Mouse (Mus musculus): ENCODE results near the gene Blcap. TPM values are rescaled to one million over a fixed set of nuclear protein-coding genes. Genes with fewer than 3 reads are reported as not detected.
A peak's percentile ranks its signal among the peaks of the same experiment; 100 is the strongest.

The Blcap gene
- total and polyA plus RNA-seq, 2 experiments from 2014 or later: 207 to 284 TPM

DNA sequence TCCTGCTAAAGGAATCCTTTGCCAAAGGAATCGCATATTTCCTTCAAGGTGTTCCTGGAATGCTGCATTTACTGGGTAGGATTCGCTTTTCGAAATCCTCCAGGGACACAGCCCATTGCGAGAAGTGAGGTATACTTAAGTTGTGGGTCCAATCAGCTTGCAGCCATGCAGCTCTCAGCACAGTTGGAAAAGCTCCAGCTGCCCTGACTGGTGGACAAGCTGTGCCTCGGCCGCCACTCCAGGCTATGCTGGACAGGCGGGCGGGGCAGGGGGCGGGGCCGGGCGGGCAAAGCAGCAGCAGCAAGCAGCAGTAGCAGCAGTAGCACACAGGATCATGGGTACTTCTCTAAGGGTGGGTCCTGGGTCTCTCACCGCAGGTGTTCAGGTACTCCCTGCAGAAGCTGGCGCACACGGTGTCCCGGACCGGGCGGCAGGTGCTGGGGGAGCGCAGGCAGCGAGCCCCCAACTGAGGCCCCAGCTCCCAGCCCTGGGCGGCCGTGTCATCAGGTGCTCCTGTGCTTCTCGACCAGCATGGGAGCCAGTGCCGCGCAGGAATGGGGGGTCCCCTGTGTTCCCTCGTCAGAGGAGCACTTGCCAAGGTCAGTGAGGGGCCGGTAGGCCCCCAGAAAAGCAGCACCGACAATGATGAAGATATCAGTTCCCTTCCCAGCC lies 9.8 kb downstream of the Blcap start:
- 54% methylated on average over 25 of the region's 27 CpGs for WGBS
- Histone ChIP-seq H3K9me3 (ENCODE audit: low read length) (peaks cover 5% of the 10 kb centered on the region; the same call in 1 of the 2 replicates), H3K4me1 (ENCODE audit: insufficient read depth, low read length) (0 out of 2 replicates have a peak, but pooled peaks cover 4% of the 10 kb centered on the region), H3K4me2 (ENCODE audit: low read depth, low read length) (peak overlapping the region; percentile 66), H3K27ac (peak overlapping the region; percentile 74), H3K27me3 (ENCODE audit: insufficient read depth, low read length) (no peaks in the 10 kb centered on the region), H3K9ac (replicated peaks; ENCODE audit: low read length) (peak overlapping the region; percentile 74), H3K4me3 (ENCODE audit: low read length) (peak overlapping the region; percentile 54), H3K36me3 (ENCODE audit: insufficient read depth, low read length) (peaks cover 7% of the 10 kb centered on the region; the same call in 1 of the 2 replicates)
- peak; percentile 76 for ATAC-seq
- DNase-seq (ENCODE audit: low spot score): peak; percentile 96
- no peak for TF ChIP-seq CTCF (IDR thresholded peaks at IDR 0.05; ENCODE audit: low read depth)

- peaks cover 5% of the 10 kb centered on the region; the same call in 1 of the 2 replicates for H3K9me3 ChIP-seq (ENCODE audit: low read length)
- no peaks in the 10 kb centered on the region for H3K27me3 ChIP-seq (ENCODE audit: insufficient read depth, low read length)
- 0 out of 2 replicates have a peak, but pooled peaks cover 4% of the 10 kb centered on the region for H3K4me1 ChIP-seq (ENCODE audit: insufficient read depth, low read length)
- H3K9ac ChIP-seq (replicated peaks; ENCODE audit: low read length): peak overlapping the region; percentile 74
- peaks cover 7% of the 10 kb centered on the region; the same call in 1 of the 2 replicates for H3K36me3 ChIP-seq (ENCODE audit: insufficient read depth, low read length)
- H3K4me3 ChIP-seq (ENCODE audit: low read length): peak overlapping the region; percentile 54
- DNase-seq (ENCODE audit: low spot score) (no peak), ATAC-seq (peak; percentile 12; the same call in 1 of the 2 replicates)
- 48% methylated on average over 33 of the region's 33 CpGs for WGBS
- TF ChIP-seq CTCF (IDR thresholded peaks at IDR 0.05; ENCODE audit: low read depth): no peak
- H3K27ac ChIP-seq: peak overlapping the region; percentile 86
- H3K4me2 ChIP-seq (ENCODE audit: low read depth, low read length): peak overlapping the region; percentile 66
Observed at GRCm38 (mm10) chr2:157560302-157560701, 10.8 kb downstream of the Blcap start.

DNA sequence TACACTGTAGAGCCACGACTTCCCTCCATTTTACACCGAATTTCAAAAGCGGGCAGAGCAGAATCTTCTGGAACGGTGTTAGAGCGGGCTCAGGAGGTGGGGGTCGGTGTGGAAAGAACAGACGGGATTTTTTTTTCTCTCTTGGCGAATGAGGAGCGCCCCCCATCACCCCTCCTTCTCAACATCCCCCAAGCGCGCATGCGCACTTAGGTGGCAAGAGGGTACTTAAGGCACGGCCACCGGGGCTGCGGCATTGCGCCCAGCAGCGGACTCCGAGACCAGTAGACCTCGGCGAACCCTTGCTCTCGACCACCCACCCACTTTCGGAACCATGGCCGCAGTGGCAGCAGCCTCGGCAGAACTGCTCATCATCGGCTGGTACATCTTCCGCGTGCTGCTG lies 11.2 kb downstream of the Blcap start, which contains the start of gene Nnat:
TSS of gene Nnat (plus strand) at position 221 of the 400 bp plus-strand sequence.
- Histone ChIP-seq H3K27ac (peak within 1 kb of the TSS; percentile 86), H3K9me3 (ENCODE audit: low read length) (peaks cover 5% of the 10 kb centered on the region; the same call in 1 of the 2 replicates), H3K4me3 (ENCODE audit: low read length) (peak within 1 kb of the TSS; percentile 54), H3K36me3 (ENCODE audit: insufficient read depth, low read length) (peaks cover 7% of the 10 kb centered on the region; the same call in 1 of the 2 replicates), H3K4me1 (ENCODE audit: insufficient read depth, low read length) (0 out of 2 replicates have a peak, but pooled peaks cover 1% of the 10 kb centered on the region), H3K9ac (replicated peaks; ENCODE audit: low read length) (peak within 1 kb of the TSS; percentile 74), H3K27me3 (ENCODE audit: insufficient read depth, low read length) (no peaks in the 10 kb centered on the region), H3K4me2 (ENCODE audit: low read depth, low read length) (peak within 1 kb of the TSS; percentile 66)
- TF ChIP-seq CTCF (IDR thresholded peaks at IDR 0.05; ENCODE audit: low read depth): no peak
- ATAC-seq (peak; percentile 67), DNase-seq (ENCODE audit: low spot score) (peak; percentile 94)
- WGBS: 53% methylated on average over 27 of the region's 27 CpGs

- H3K4me3 ChIP-seq (ENCODE audit: low read length): peak overlapping the region; percentile 54
- DNase-seq (ENCODE audit: low spot score) (peak; percentile 65), ATAC-seq (no peak; the same call in 1 of the 2 replicates)
- H3K4me1 ChIP-seq (ENCODE audit: insufficient read depth, low read length): no peaks in the 10 kb centered on the region
- H3K27me3 ChIP-seq (ENCODE audit: insufficient read depth, low read length): no peaks in the 10 kb centered on the region
- peaks cover 7% of the 10 kb centered on the region; the same call in 1 of the 2 replicates for H3K36me3 ChIP-seq (ENCODE audit: insufficient read depth, low read length)
- peak overlapping the region; percentile 86 for H3K27ac ChIP-seq
- H3K4me2 ChIP-seq (ENCODE audit: low read depth, low read length): peak overlapping the region; percentile 66
- peaks cover 5% of the 10 kb centered on the region; the same call in 1 of the 2 replicates for H3K9me3 ChIP-seq (ENCODE audit: low read length)
- peak overlapping the region; percentile 10 for H3K9ac ChIP-seq (replicated peaks; ENCODE audit: low read length)
- peak; percentile 59 for TF ChIP-seq CTCF (IDR thresholded peaks at IDR 0.05; ENCODE audit: low read depth)
- 45% methylated on average over 19 of the region's 19 CpGs for WGBS
Observed at GRCm38 (mm10) chr2:157559440-157559839, 11.6 kb downstream of the Blcap start.

GRCm38 (mm10) chr2:157558520-157558919 lies 12.6 kb downstream of the Blcap start:
- Histone ChIP-seq H3K4me2 (ENCODE audit: low read depth, low read length) (peak overlapping the region; percentile 66; the same call in 1 of the 2 replicates), H3K4me1 (ENCODE audit: insufficient read depth, low read length) (no peaks in the 10 kb centered on the region), H3K9me3 (ENCODE audit: low read length) (peaks cover 5% of the 10 kb centered on the region; the same call in 1 of the 2 replicates), H3K36me3 (ENCODE audit: insufficient read depth, low read length) (peaks cover 7% of the 10 kb centered on the region; the same call in 1 of the 2 replicates), H3K27me3 (ENCODE audit: insufficient read depth, low read length) (no peaks in the 10 kb centered on the region), H3K9ac (replicated peaks; ENCODE audit: low read length) (no peak overlapping the region), H3K4me3 (ENCODE audit: low read length) (no peak overlapping the region), H3K27ac (peak overlapping the region; percentile 86; the same call in 1 of the 2 replicates)
- WGBS: 42% methylated on average over 6 of the region's 6 CpGs
- ATAC-seq (no peak), DNase-seq (ENCODE audit: low spot score) (peak; percentile 72)
- peak; percentile 75 for TF ChIP-seq CTCF (IDR thresholded peaks at IDR 0.05; ENCODE audit: low read depth)

GRCm38 (mm10) chr2:157558051-157558450 lies 13.0 kb downstream of the Blcap start:
- DNase-seq (ENCODE audit: low spot score): no peak

More at GRCm38 (mm10) chr2:157558051-157558450, 13.0 kb downstream of the Blcap start:
- ATAC-seq: no peak
- Histone ChIP-seq H3K4me2 (ENCODE audit: low read depth, low read length) (no peak overlapping the region), H3K4me1 (ENCODE audit: insufficient read depth, low read length) (no peaks in the 10 kb centered on the region), H3K4me3 (ENCODE audit: low read length) (no peak overlapping the region), H3K9me3 (ENCODE audit: low read length) (peaks cover 5% of the 10 kb centered on the region; the same call in 1 of the 2 replicates), H3K36me3 (ENCODE audit: insufficient read depth, low read length) (peaks cover 7% of the 10 kb centered on the region; the same call in 1 of the 2 replicates), H3K9ac (replicated peaks; ENCODE audit: low read length) (no peak overlapping the region), H3K27ac (peak overlapping the region; percentile 86; the same call in 1 of the 2 replicates), H3K27me3 (ENCODE audit: insufficient read depth, low read length) (no peaks in the 10 kb centered on the region)
- 62% methylated on average over 9 of the region's 9 CpGs for WGBS
- no peak for TF ChIP-seq CTCF (IDR thresholded peaks at IDR 0.05; ENCODE audit: low read depth)

Data from hindbrain, postnatal 0 days (tissue).